Mouse (Mus musculus): ENCODE measurements at regions not wholly inside any gene's neighbourhood (a gene's known extent, or its start where the extent isn't known, plus 50 kb on each side); places are given as distances from the start of the nearest gene placed in this dataset.

DNA sequence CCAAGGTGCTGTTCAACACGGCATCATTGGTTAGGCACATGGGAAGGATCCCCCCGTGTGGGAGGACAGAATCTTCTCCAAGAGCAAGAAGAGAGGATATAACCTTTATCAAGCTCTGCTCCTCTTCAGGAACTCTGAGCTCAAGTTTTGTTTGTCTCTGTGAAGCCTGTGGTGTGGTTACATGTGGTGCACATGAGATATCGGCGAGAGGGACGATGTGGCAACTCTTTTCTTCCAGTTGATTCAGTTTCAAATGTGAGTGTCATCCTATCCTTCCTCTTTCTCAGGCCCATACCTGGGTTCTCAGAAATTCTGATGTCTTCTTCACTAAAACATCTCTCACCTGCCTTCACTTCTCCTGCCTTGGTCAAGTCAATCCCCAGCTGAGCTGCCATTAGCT, 145.3 kb upstream of the Gm9833 start:
- Histone ChIP-seq H3K4me1 (replicated peaks; ENCODE audit: control insufficient read depth, insufficient read depth, low read length) (no peaks in the 10 kb centered on the region), H3K9ac (ENCODE audit: low read length) (no peak overlapping the region), H3K27me3 (ENCODE audit: control insufficient read depth, insufficient read depth, low read depth, low read length) (no peaks in the 10 kb centered on the region), H3K4me3 (ENCODE audit: low read length) (no peak overlapping the region), H3K9me3 (ENCODE audit: control insufficient read depth, low read length) (no peaks in the 10 kb centered on the region), H3K27ac (ENCODE audit: low read length) (no peak overlapping the region), H3K36me3 (ENCODE audit: control insufficient read depth, insufficient read depth, low read length) (no peaks in the 10 kb centered on the region), H3K4me2 (ENCODE audit: low read depth, low read length) (no peak overlapping the region)
- 88% methylated on average over 5 of the region's 5 CpGs for WGBS
- no peak for ATAC-seq (ENCODE audit: low read depth)

GRCm38 (mm10) chr3:9947357-9948065, 140.4 kb upstream of the Gm9833 start:
- ATAC-seq (ENCODE audit: low read depth) = peak; percentile 95
- Histone ChIP-seq H3K9me3 (ENCODE audit: control insufficient read depth, low read length) (no peaks in the 10 kb centered on the region), H3K27ac (ENCODE audit: low read length) (no peak overlapping the region), H3K9ac (ENCODE audit: low read length) (no peak overlapping the region), H3K36me3 (ENCODE audit: control insufficient read depth, insufficient read depth, low read length) (no peaks in the 10 kb centered on the region), H3K27me3 (ENCODE audit: control insufficient read depth, insufficient read depth, low read depth, low read length) (peaks cover 3% of the 10 kb centered on the region; the same call in 1 of the 2 replicates), H3K4me1 (replicated peaks; ENCODE audit: control insufficient read depth, insufficient read depth, low read length) (no peaks in the 10 kb centered on the region), H3K4me2 (ENCODE audit: low read depth, low read length) (no peak overlapping the region), H3K4me3 (ENCODE audit: low read length) (no peak overlapping the region)
- 49% methylated on average over 11 of the region's 11 CpGs for WGBS

DNA sequence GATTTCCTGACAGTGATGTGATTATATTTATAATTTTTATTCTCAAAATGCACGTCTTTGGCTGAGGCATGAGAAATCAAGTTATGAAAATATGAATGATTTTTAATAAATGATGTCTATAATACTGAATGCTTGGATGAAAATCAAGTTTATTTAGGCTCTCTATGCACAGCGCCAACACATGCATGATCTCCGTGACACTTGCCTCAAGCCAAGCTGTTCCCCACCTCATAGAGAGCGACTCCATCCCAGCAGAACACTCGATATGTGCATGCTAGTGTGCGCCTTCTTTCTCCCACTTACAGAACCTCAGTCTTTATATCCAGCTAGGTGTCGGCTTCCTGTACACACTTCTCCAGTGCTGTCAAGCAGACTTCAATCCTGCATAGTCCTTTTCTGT, 139.8 kb upstream of the Gm9833 start:
- ATAC-seq (ENCODE audit: low read depth) = peak; percentile 56; the same call in 1 of the 2 replicates

GRCm38 (mm10) chr3:9957870-9958269, 130.0 kb upstream of the Gm9833 start:
- WGBS = 84% methylated on average over 3 of the region's 3 CpGs

More for the DNA sequence above, 139.8 kb upstream of the Gm9833 start:
- Histone ChIP-seq H3K36me3 (ENCODE audit: control insufficient read depth, insufficient read depth, low read length) (no peaks in the 10 kb centered on the region), H3K9me3 (ENCODE audit: control insufficient read depth, low read length) (no peaks in the 10 kb centered on the region), H3K9ac (ENCODE audit: low read length) (no peak overlapping the region), H3K27ac (ENCODE audit: low read length) (no peak overlapping the region), H3K4me1 (replicated peaks; ENCODE audit: control insufficient read depth, insufficient read depth, low read length) (no peaks in the 10 kb centered on the region), H3K4me3 (ENCODE audit: low read length) (no peak overlapping the region), H3K4me2 (ENCODE audit: low read depth, low read length) (no peak overlapping the region), H3K27me3 (ENCODE audit: control insufficient read depth, insufficient read depth, low read depth, low read length) (peaks cover 3% of the 10 kb centered on the region; the same call in 1 of the 2 replicates)
- 62% methylated on average over 7 of the region's 7 CpGs for WGBS

DNA sequence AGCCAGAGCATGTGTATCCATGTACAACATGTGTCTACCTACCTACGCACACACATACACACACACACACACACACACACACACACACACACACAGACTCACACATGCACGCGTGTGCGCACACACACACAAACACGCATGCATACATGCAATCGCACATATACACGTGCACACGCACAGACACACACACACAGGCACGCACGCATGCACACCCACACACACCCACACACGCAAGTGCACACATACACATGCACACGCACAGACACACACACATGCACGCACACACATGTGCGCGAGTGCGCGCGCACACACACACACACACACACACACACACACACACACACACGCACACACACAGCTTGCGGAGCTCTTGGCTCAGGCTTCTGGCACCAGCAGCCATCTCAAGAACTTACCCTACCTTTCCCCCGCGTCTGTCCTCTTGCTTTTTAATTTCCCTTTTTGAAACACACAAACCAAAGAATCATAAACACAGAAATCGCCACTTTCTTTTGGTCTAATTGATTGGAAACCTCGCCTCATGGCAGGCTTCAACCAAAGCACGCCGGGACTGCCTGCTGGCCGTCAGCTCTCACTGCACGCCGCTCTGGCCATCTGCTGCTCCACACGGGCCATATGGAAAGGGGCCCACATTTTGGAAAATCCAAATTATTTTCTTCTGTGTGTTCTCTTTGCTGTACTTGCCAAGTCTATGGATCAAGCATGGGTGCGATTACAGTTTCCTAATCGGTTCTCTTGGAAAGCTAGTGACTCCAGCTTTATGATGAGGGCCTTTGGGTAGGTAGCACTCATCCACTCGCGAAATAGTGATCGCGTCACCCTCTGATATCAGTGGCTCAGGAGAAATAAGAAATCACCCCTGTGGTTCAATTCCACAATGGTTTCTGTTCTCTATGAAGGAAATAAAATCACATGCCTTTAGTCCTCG, 127.9 kb upstream of the Gm9833 start:
- no peak overlapping the region for H3K4me2 ChIP-seq (ENCODE audit: low read depth, low read length)
- H3K9me3 ChIP-seq (ENCODE audit: control insufficient read depth, low read length) = no peaks in the 10 kb centered on the region
- no peak overlapping the region for H3K4me3 ChIP-seq (ENCODE audit: low read length)
- no peak overlapping the region for H3K9ac ChIP-seq (ENCODE audit: low read length)
- no peaks in the 10 kb centered on the region for H3K36me3 ChIP-seq (ENCODE audit: control insufficient read depth, insufficient read depth, low read length)
- no peak for ATAC-seq (ENCODE audit: low read depth)
- no peaks in the 10 kb centered on the region for H3K27me3 ChIP-seq (ENCODE audit: control insufficient read depth, insufficient read depth, low read depth, low read length)
- no peaks in the 10 kb centered on the region for H3K4me1 ChIP-seq (replicated peaks; ENCODE audit: control insufficient read depth, insufficient read depth, low read length)
- H3K27ac ChIP-seq (ENCODE audit: low read length) = no peak overlapping the region
- WGBS = 87% methylated on average over 37 of the region's 37 CpGs

More at GRCm38 (mm10) chr3:9957870-9958269, 130.0 kb upstream of the Gm9833 start:
- no peaks in the 10 kb centered on the region for H3K9me3 ChIP-seq (ENCODE audit: control insufficient read depth, low read length)
- no peaks in the 10 kb centered on the region for H3K36me3 ChIP-seq (ENCODE audit: control insufficient read depth, insufficient read depth, low read length)
- H3K4me3 ChIP-seq (ENCODE audit: low read length) = no peak overlapping the region
- no peak for ATAC-seq (ENCODE audit: low read depth)
- H3K27ac ChIP-seq (ENCODE audit: low read length) = no peak overlapping the region
- H3K27me3 ChIP-seq (ENCODE audit: control insufficient read depth, insufficient read depth, low read depth, low read length) = no peaks in the 10 kb centered on the region
- no peak overlapping the region for H3K9ac ChIP-seq (ENCODE audit: low read length)
- H3K4me1 ChIP-seq (replicated peaks; ENCODE audit: control insufficient read depth, insufficient read depth, low read length) = no peaks in the 10 kb centered on the region
- H3K4me2 ChIP-seq (ENCODE audit: low read depth, low read length) = no peak overlapping the region

DNA sequence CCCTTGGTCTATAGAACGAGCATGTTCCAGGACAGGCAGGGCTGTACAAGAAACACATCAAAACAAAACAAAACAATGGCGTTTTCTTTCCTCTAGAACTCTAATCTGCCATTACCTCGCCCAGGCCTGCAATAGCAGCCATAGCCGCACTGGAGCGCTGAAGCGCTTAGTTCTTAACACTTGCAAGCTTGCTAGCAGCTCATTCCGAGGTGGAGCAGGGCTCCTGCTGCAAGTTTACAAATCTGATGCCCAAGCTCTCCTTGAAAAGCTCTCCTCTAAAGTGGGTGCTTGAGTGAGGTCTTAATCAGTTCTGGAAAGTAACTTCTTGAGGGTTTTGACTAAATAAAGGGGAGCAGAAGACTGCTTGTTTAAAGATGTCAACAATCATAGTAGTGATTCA, 127.2 kb upstream of the Gm9833 start:
- no peak overlapping the region for H3K9ac ChIP-seq (ENCODE audit: low read length)
- H3K4me2 ChIP-seq (ENCODE audit: low read depth, low read length) = no peak overlapping the region
- no peaks in the 10 kb centered on the region for H3K27me3 ChIP-seq (ENCODE audit: control insufficient read depth, insufficient read depth, low read depth, low read length)
- no peaks in the 10 kb centered on the region for H3K36me3 ChIP-seq (ENCODE audit: control insufficient read depth, insufficient read depth, low read length)
- H3K4me1 ChIP-seq (replicated peaks; ENCODE audit: control insufficient read depth, insufficient read depth, low read length) = no peaks in the 10 kb centered on the region
- H3K4me3 ChIP-seq (ENCODE audit: low read length) = no peak overlapping the region
- WGBS = 38% methylated on average over 7 of the region's 7 CpGs
- H3K27ac ChIP-seq (ENCODE audit: low read length) = no peak overlapping the region
- no peaks in the 10 kb centered on the region for H3K9me3 ChIP-seq (ENCODE audit: control insufficient read depth, low read length)
- ATAC-seq (ENCODE audit: low read depth) = peak; percentile 82
